Mouse (Mus musculus) midbrain, embryonic 14.5 days (tissue): ENCODE results near the gene Celf1. TPM values are rescaled to one million over a fixed set of nuclear protein-coding genes. Genes with fewer than 3 reads are reported as not detected.

Experiments used
- ATAC-seq: fragments of 200-750 bp; cut with Nextera tagmentation; 2 replicates; pipeline ENCODE4 v1.8.0; 2017; ENCODE audit warnings: moderate number of reproducible peaks, moderate library complexity; ENCODE audit not compliant: low FRiP score, low TSS enrichment
- DNase-seq: peaks from one replicate; pipeline ENCODE4 v3.0.0-alpha.2; 2015
- H3K27ac ChIP-seq: fragments of 300-500 bp; sonication (generic); replicated peaks from 2 replicates; pipeline ENCODE4 v1.5.1; 2014; ENCODE audit warnings: mild to moderate bottlenecking, low read depth, low read length, moderate library complexity
- H3K27me3 ChIP-seq: fragments of 300-500 bp; sonication (generic); 2 replicates; pipeline ENCODE4 v1.6.1; 2014; ENCODE audit warnings: low read length, control low read depth, mixed read lengths; ENCODE audit not compliant: control insufficient read depth, insufficient read depth
- H3K36me3 ChIP-seq: fragments of 300-500 bp; sonication (generic); 2 replicates; pipeline ENCODE4 v1.6.1; 2014; ENCODE audit warnings: low read length, control low read depth; ENCODE audit not compliant: control insufficient read depth, insufficient read depth
- H3K4me1 ChIP-seq: fragments of 300-500 bp; sonication (generic); 2 replicates; pipeline ENCODE4 v1.6.1; 2014; ENCODE audit warnings: mild to moderate bottlenecking, antibody characterized with exemption, low read length, control low read depth; ENCODE audit not compliant: control insufficient read depth, insufficient read depth
- H3K4me2 ChIP-seq: fragments of 300-500 bp; sonication (generic); 2 replicates; pipeline ENCODE4 v1.6.1; 2014; ENCODE audit warnings: mild to moderate bottlenecking, low read length, moderate library complexity
- H3K4me3 ChIP-seq: fragments of 300-500 bp; sonication (generic); replicated peaks from 2 replicates; pipeline ENCODE4 v1.5.1; 2014; ENCODE audit warnings: low read depth, low read length
- H3K9ac ChIP-seq: fragments of 300-500 bp; sonication (generic); replicated peaks from 2 replicates; pipeline ENCODE4 v1.6.1; 2014; ENCODE audit warnings: mild to moderate bottlenecking, low read length, moderate library complexity
- H3K9me3 ChIP-seq: fragments of 300-500 bp; sonication (generic); 2 replicates; pipeline ENCODE4 v1.6.1; 2016; ENCODE audit warnings: low read length, control low read depth, mixed read lengths; ENCODE audit not compliant: control insufficient read depth
- WGBS: fragments of 180-500 bp; shearing (Covaris S2); extraction: QIAGEN DNeasy Blood & Tissue Kit; methylation state at CpG from one replicate; pipeline ENCODE4 v1.1.7; 2014; 5-methylcytosine and 5-hydroxymethylcytosine counted together
- polyA plus RNA-seq: library from polyadenylated mRNA; unstranded; fragments of >200 nt; fragmentation: Nextera tagmentation; extraction: Ambion mirVana; gene quantifications from 2 replicates; pipeline ENCODE4 v1.2.1, GENCODE M21; 2014

The Celf1 gene
- polyA plus RNA-seq, 1 experiment from 2014 or later: 95.3 TPM

- H3K4me2 ChIP-seq: peak overlapping the region; percentile 64
- WGBS: 57% methylated on average over 13 of the region's 13 CpGs
- H3K9ac ChIP-seq: peak overlapping the region; percentile 42; the same call in 1 of the 2 replicates
- H3K4me1 ChIP-seq: peaks cover 23% of the 10 kb centered on the region
- DNase-seq: no peak
- peaks cover 35% of the 10 kb centered on the region for H3K36me3 ChIP-seq
- no peak for ATAC-seq
- no peaks in the 10 kb centered on the region for H3K27me3 ChIP-seq
- H3K9me3 ChIP-seq: no peaks in the 10 kb centered on the region
- no peak overlapping the region for H3K27ac ChIP-seq
- peak overlapping the region; percentile 66 for H3K4me3 ChIP-seq
Observed at GRCm38 (mm10) chr2:91068162-91068871, 128.1 kb downstream of the Celf1 start.

GRCm38 (mm10) chr2:91068872-91069165 is 128.6 kb downstream of the Celf1 start:
- Histone ChIP-seq H3K4me1 (peaks cover 23% of the 10 kb centered on the region), H3K4me2 (peak overlapping the region; percentile 64), H3K9ac (peak overlapping the region; percentile 42; the same call in 1 of the 2 replicates), H3K9me3 (no peaks in the 10 kb centered on the region), H3K27me3 (no peaks in the 10 kb centered on the region), H3K27ac (no peak overlapping the region), H3K36me3 (peaks cover 30% of the 10 kb centered on the region), H3K4me3 (peak overlapping the region; percentile 66)
- DNase-seq (no peak), ATAC-seq (no peak)
- WGBS: 52% methylated on average over 6 of the region's 6 CpGs

Other genes starting within 250 kb of the Celf1 start
- 86.3 and 113 TPM in 2 replicates for gene Fnbp4, start 195.0 kb upstream of the Celf1 start, polyA plus RNA-seq
- 0.26 and 0.30 TPM in 2 replicates for gene Agbl2, start 157.7 kb upstream of the Celf1 start, polyA plus RNA-seq
- gene Mtch2, start 93.2 kb upstream of the Celf1 start, polyA plus RNA-seq: 280 and 285 TPM in 2 replicates
- 95.3 and 152 TPM in 2 replicates for gene C1qtnf4, start 54.5 kb upstream of the Celf1 start, polyA plus RNA-seq
- 48.6 and 55.2 TPM in 2 replicates for gene Kbtbd4, start 35.6 kb upstream of the Celf1 start, polyA plus RNA-seq
- 212 and 214 TPM in 2 replicates for gene Ndufs3, start 35.6 kb upstream of the Celf1 start, polyA plus RNA-seq
- 0.57 TPM in 2 replicates for gene Rapsn, start 95.2 kb downstream of the Celf1 start, polyA plus RNA-seq
- gene Psmc3, start 113.6 kb downstream of the Celf1 start, polyA plus RNA-seq: 232 and 271 TPM in 2 replicates
- gene Slc39a13, start 130.0 kb downstream of the Celf1 start, polyA plus RNA-seq: 21.9 and 26.7 TPM in 2 replicates
- gene Spi1, start 142.0 kb downstream of the Celf1 start, polyA plus RNA-seq: 1.2 and 2.4 TPM in 2 replicates
- not detected in 2 replicates for gene Mybpc3, start 177.8 kb downstream of the Celf1 start, polyA plus RNA-seq
- 43.3 and 56.3 TPM in 2 replicates for gene Madd, start 243.5 kb downstream of the Celf1 start, polyA plus RNA-seq